Mouse (Mus musculus) bone marrow, adult 2 months (tissue): Measurements from ENCODE around the gene Elfn2.

Experiments used
- CTCF ChIP-seq: fragments of 200-500 bp; IDR thresholded peaks from 2 replicates; pipeline ENCODE4 v1.5.1; 2011; ENCODE audit warnings: low read length, control low read depth; ENCODE audit not compliant: control insufficient read depth, insufficient read depth
- POLR2A ChIP-seq: fragments of 200-500 bp; IDR thresholded peaks from 2 replicates; pipeline ENCODE4 v1.6.1; 2011; ENCODE audit warnings: low read depth, mild to moderate bottlenecking, control low read depth, low read length, borderline replicate concordance; ENCODE audit not compliant: control insufficient read depth

- no peak for TF ChIP-seq CTCF
- no peak for TF ChIP-seq POLR2A
Measured at GRCm38 (mm10) chr15:78692505-78692904, 26.1 kb downstream of the Elfn2 start.
